Mouse (Mus musculus) lung, embryonic 14.5 days (tissue): ENCODE data around the gene Itga3. TPM values are rescaled to one million over a fixed set of nuclear protein-coding genes. Genes with fewer than 3 reads are reported as not detected.
A peak's percentile ranks its signal among the peaks of the same experiment; 100 is the strongest.

ENCODE experiments used
- ATAC-seq: fragments of 200-750 bp; cut with Nextera tagmentation; 2 replicates; pipeline ENCODE4 v1.8.0; 2017; ENCODE audit warnings: mild to moderate bottlenecking, moderate TSS enrichment, moderate library complexity; ENCODE audit not compliant: insufficient read depth
- DNase-seq: peaks from one replicate; pipeline ENCODE4 v3.0.0-alpha.2; 2015
- H3K27ac ChIP-seq: fragments of 300-500 bp; sonication (generic); 2 replicates; pipeline ENCODE4 v1.5.1; 2014; ENCODE audit warnings: low read depth, mild to moderate bottlenecking, moderate library complexity
- H3K27me3 ChIP-seq: fragments of 300-500 bp; sonication (generic); 2 replicates; pipeline ENCODE4 v1.6.1; 2014; ENCODE audit warnings: low read length, control low read depth; ENCODE audit not compliant: insufficient read depth
- H3K36me3 ChIP-seq: fragments of 300-500 bp; sonication (generic); 2 replicates; pipeline ENCODE4 v1.6.1; 2014; ENCODE audit warnings: control low read depth; ENCODE audit not compliant: insufficient read depth
- H3K4me1 ChIP-seq: fragments of 300-500 bp; sonication (generic); 2 replicates; pipeline ENCODE4 v1.6.1; 2014; ENCODE audit warnings: antibody characterized with exemption, control low read depth; ENCODE audit not compliant: insufficient read depth
- H3K4me2 ChIP-seq: fragments of 300-500 bp; sonication (generic); 2 replicates; pipeline ENCODE4 v1.6.1; 2014; ENCODE audit warnings: mild to moderate bottlenecking
- H3K4me3 ChIP-seq: fragments of 300-500 bp; sonication (generic); 2 replicates; pipeline ENCODE4 v1.5.1; 2014; ENCODE audit warnings: low read depth, low read length
- H3K9ac ChIP-seq: fragments of 300-500 bp; sonication (generic); 2 replicates; pipeline ENCODE4 v1.6.1; 2014
- H3K9me3 ChIP-seq: fragments of 300-500 bp; sonication (generic); 2 replicates; pipeline ENCODE4 v1.6.1; 2016; ENCODE audit warnings: low read depth, low read length, control low read depth
- CTCF ChIP-seq: IDR thresholded peaks from 2 replicates; pipeline ENCODE4 v1.5.1; 2016; ENCODE audit warnings: antibody characterized with exemption, low read depth
- WGBS: fragments of 180-500 bp; shearing (Covaris S2); extraction: QIAGEN DNeasy Blood & Tissue Kit; methylation state at CpG from one replicate; pipeline ENCODE4 v1.1.7; 2014; 5-methylcytosine and 5-hydroxymethylcytosine counted together
- polyA plus RNA-seq: library from polyadenylated mRNA; unstranded; fragments of >200 nt; fragmentation: Nextera tagmentation; extraction: Ambion mirVana; gene quantifications from 2 replicates; pipeline ENCODE4 v1.2.1, GENCODE M21; 2014

Itga3 gene
- polyA plus RNA-seq, 1 experiment from 2014 or later, result 27.1 TPM

DNA sequence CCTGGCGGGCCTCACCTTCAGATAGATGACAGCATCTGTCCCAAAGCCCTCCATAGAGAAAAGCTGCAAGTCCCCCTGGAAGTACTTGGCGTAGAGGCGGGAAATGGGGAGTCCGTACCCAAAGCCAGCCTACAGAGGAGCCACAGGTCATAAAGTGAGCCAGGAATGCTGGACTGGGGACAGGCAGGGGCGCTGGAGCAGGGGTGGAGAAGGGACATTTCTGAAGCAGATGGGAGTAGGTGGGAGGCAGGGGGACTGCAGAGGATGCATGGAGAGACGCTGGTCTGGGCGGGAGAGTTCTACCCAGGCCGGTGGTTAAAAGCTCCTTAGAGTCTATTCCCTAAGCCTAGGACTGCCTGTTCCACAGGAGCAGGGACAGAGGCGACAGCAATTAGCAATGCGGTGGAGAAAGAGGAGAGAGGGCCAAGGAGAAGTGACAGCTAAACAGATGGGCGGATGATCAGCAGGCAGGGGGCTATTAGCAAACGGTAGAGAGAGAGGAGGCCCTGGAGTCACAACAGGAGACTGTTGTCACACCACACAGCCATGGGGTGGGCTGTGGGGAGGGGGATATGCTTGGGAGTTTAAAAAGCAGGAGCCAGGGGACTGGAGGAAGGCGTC is 48.6 kb downstream of the Itga3 start:
- Histone ChIP-seq H3K9me3 (no peaks in the 10 kb centered on the region), H3K27ac (no peak overlapping the region), H3K27me3 (no peaks in the 10 kb centered on the region), H3K36me3 (peaks cover 33% of the 10 kb centered on the region), H3K4me2 (no peak overlapping the region), H3K4me3 (no peak overlapping the region), H3K4me1 (no peaks in the 10 kb centered on the region), H3K9ac (no peak overlapping the region; the same call in 1 of the 2 replicates)
- TF ChIP-seq CTCF, result no peak
- 39% methylated on average over 13 of the region's 13 CpGs for WGBS
- DNase-seq, result no peak
- no peak for ATAC-seq

- no peaks in the 10 kb centered on the region for H3K9me3 ChIP-seq
- H3K4me3 ChIP-seq, result no peak overlapping the region
- no peak overlapping the region for H3K9ac ChIP-seq
- H3K4me1 ChIP-seq, result no peaks in the 10 kb centered on the region
- H3K27me3 ChIP-seq, result no peaks in the 10 kb centered on the region
- ATAC-seq, result no peak
- H3K27ac ChIP-seq, result no peak overlapping the region
- no peak overlapping the region for H3K4me2 ChIP-seq
- WGBS, result 74% methylated on average over 6 of the region's 6 CpGs
- DNase-seq, result no peak
- H3K36me3 ChIP-seq, result peaks cover 44% of the 10 kb centered on the region
- TF ChIP-seq CTCF, result no peak
These were observed 49.8 kb downstream of the Itga3 start for GRCm38 (mm10) chr11:95026849-95027248.

- Histone ChIP-seq H3K9me3 (no peaks in the 10 kb centered on the region), H3K4me2 (no peak overlapping the region), H3K9ac (no peak overlapping the region), H3K27me3 (no peaks in the 10 kb centered on the region), H3K4me1 (no peaks in the 10 kb centered on the region), H3K4me3 (no peak overlapping the region), H3K36me3 (peaks cover 51% of the 10 kb centered on the region), H3K27ac (no peak overlapping the region)
- no peak for TF ChIP-seq CTCF
- DNase-seq, result no peak
- ATAC-seq, result no peak
- 59% methylated on average over 6 of the region's 6 CpGs for WGBS
These were observed 50.5 kb downstream of the Itga3 start for GRCm38 (mm10) chr11:95026090-95026542.

GRCm38 (mm10) chr11:95025227-95026012 is 51.2 kb downstream of the Itga3 start:
- Histone ChIP-seq H3K27ac (no peak overlapping the region), H3K9ac (no peak overlapping the region), H3K9me3 (no peaks in the 10 kb centered on the region), H3K4me3 (no peak overlapping the region), H3K36me3 (peaks cover 58% of the 10 kb centered on the region), H3K4me2 (no peak overlapping the region), H3K4me1 (no peaks in the 10 kb centered on the region), H3K27me3 (no peaks in the 10 kb centered on the region)
- no peak for TF ChIP-seq CTCF
- ATAC-seq (0 out of 2 replicates have a peak, but pooled peaks have one; percentile 7), DNase-seq (no peak)
- 74% methylated on average over 11 of the region's 11 CpGs for WGBS

- DNase-seq (peak; percentile 31), ATAC-seq (no peak)
- Histone ChIP-seq H3K36me3 (peaks cover 65% of the 10 kb centered on the region), H3K9ac (no peak overlapping the region), H3K27me3 (0 out of 2 replicates have a peak, but pooled peaks cover 3% of the 10 kb centered on the region), H3K4me1 (no peaks in the 10 kb centered on the region), H3K4me3 (no peak overlapping the region), H3K27ac (no peak overlapping the region), H3K9me3 (no peaks in the 10 kb centered on the region), H3K4me2 (no peak overlapping the region)
- 62% methylated on average over 29 of the region's 29 CpGs for WGBS
- TF ChIP-seq CTCF, result no peak
These were observed 52.0 kb downstream of the Itga3 start for GRCm38 (mm10) chr11:95024439-95025184.

GRCm38 (mm10) chr11:95023481-95023880 is 53.1 kb downstream of the Itga3 start:
- DNase-seq (no peak), ATAC-seq (no peak)
- Histone ChIP-seq H3K4me1 (no peaks in the 10 kb centered on the region), H3K4me3 (no peak overlapping the region), H3K27me3 (0 out of 2 replicates have a peak, but pooled peaks cover 3% of the 10 kb centered on the region), H3K4me2 (no peak overlapping the region), H3K9me3 (no peaks in the 10 kb centered on the region), H3K9ac (no peak overlapping the region), H3K36me3 (peaks cover 76% of the 10 kb centered on the region), H3K27ac (no peak overlapping the region)
- TF ChIP-seq CTCF, result no peak
- WGBS, result 95% methylated on average over 9 of the region's 9 CpGs
